Mouse (Mus musculus) C2C12 (cell line): ENCODE measurements around the gene Syn3.

Experiments
- CEBPB ChIP-seq: IDR thresholded peaks from one replicate; pipeline ENCODE4 v1.6.1; 2011; ENCODE audit warnings: low read depth, mild to moderate bottlenecking, control low read depth, moderate library complexity
- CTCF ChIP-seq: IDR thresholded peaks from one replicate; pipeline ENCODE4 v1.5.1; 2011; ENCODE audit not compliant: control insufficient read depth, insufficient read depth, insufficient read length
- FOSL1 ChIP-seq: IDR thresholded peaks from one replicate; pipeline ENCODE4 v1.8.0; 2011; ENCODE audit warnings: mild to moderate bottlenecking, low read length; ENCODE audit not compliant: poor library complexity, insufficient read depth, severe bottlenecking
- MAX ChIP-seq: IDR thresholded peaks from one replicate; pipeline ENCODE4 v1.6.1; 2011; ENCODE audit warnings: mild to moderate bottlenecking, control low read depth
- MYOD1 ChIP-seq: IDR thresholded peaks from one replicate; pipeline ENCODE4 v1.6.1; 2011; ENCODE audit warnings: low read depth; ENCODE audit not compliant: control insufficient read depth, insufficient read length
- MYOG ChIP-seq: IDR thresholded peaks from one replicate; pipeline ENCODE4 v1.6.1; 2011; ENCODE audit not compliant: control insufficient read depth, insufficient read length; ENCODE audit errors: extremely low read depth
- USF1 ChIP-seq: IDR thresholded peaks from one replicate; pipeline ENCODE4 v1.6.1; 2011; ENCODE audit warnings: low read depth, mild to moderate bottlenecking, control low read depth, moderate library complexity

DNA sequence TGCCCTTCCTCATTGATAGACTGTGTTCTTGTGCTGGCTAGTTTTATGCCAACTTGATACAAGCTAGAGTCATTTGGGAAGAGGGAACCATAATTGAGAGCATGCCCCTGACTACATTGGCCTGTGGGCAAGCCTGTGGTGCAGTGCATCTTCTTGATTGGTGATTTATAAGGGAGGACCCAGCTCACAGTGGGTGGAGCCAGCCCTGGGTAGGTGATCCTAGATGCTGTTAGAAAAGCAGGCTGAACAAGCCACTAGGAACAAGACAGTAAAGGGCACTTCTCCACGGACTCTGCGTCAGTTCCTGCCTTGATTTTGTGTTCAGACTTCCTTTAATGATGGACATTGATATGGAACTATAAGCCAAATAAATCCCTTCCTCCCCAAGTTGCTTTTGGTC lies 114.0 kb downstream of the Syn3 start:
- TF ChIP-seq CTCF (no peak), MAX (no peak), FOSL1 (no peak), MYOD1 (no peak), USF1 (no peak), CEBPB (no peak), MYOG (no peak)
